38 mouse cellular contexts compared by ENCODE assay signal in genomic region chr9:14937308-14937707, GRCm38 (mm10). TPM values are rescaled to one million over a fixed set of nuclear protein-coding genes. Genes with fewer than 3 reads are reported as not detected.
"Had no signal": no experiment of that assay in that cellular context is flagged by ENCODE, and none has a peak within 500 bp of the region (broad histone marks: within the 10 kb centered on the region; RNA-seq: fewer than 3 reads in every experiment).

No protein-coding gene starts in this region.

- H3K27me3 ChIP-seq: heart, embryonic 12.5 days; heart, embryonic 13.5 days; heart, embryonic 15.5 days; hindbrain, embryonic 12.5 days; hindbrain, embryonic 13.5 days; hindbrain, embryonic 15.5 days; intestine, embryonic 15.5 days; kidney, embryonic 15.5 days had no signal

- H3K9me3 ChIP-seq: heart, embryonic 10.5 days; heart, embryonic 12.5 days; heart, embryonic 13.5 days; heart, embryonic 15.5 days; hindbrain, embryonic 10.5 days; hindbrain, embryonic 12.5 days; hindbrain, embryonic 13.5 days; hindbrain, embryonic 15.5 days; intestine, embryonic 15.5 days; kidney, embryonic 15.5 days had no signal

- DNase-seq: heart, postnatal 10 days; heart, postnatal 4 days; kidney, adult 11 months; kidney, adult 18-20 months; kidney, adult 2 months; kidney, adult 8-10 months; kidney, adult 9 months; kidney, postnatal 10 days; kidney, postnatal 14 days; kidney, postnatal 25 days; kidney, postnatal 36 days; kidney, postnatal 4 days; layer of hippocampus, adult 9-11 months; layer of hippocampus, postnatal 36 days had no signal

- H3K9ac ChIP-seq: heart, embryonic 12.5 days; heart, embryonic 13.5 days; heart, embryonic 15.5 days; hindbrain, embryonic 12.5 days; hindbrain, embryonic 13.5 days; hindbrain, embryonic 14.5 days; hindbrain, embryonic 15.5 days; intestine, embryonic 15.5 days; kidney, embryonic 15.5 days had no signal

- H3K27ac ChIP-seq: heart, embryonic 13.5 days; heart, embryonic 15.5 days; hindbrain, embryonic 10.5 days; hindbrain, embryonic 12.5 days; hindbrain, embryonic 13.5 days; hindbrain, embryonic 14.5 days; hindbrain, embryonic 15.5 days; hindbrain, postnatal 0 days; intestine, embryonic 15.5 days; kidney, embryonic 15.5 days; kidney, postnatal 0 days; layer of hippocampus, adult 2 months had no signal

- ATAC-seq: hindbrain, embryonic 16.5 days; inflammation-experienced regulatory T-cells, adult 6 months; intestine, embryonic 15.5 days; intestine, embryonic 16.5 days; intestine, postnatal 0 days had no signal

- H3K4me1 ChIP-seq: heart, embryonic 15.5 days; hindbrain, embryonic 12.5 days; hindbrain, embryonic 13.5 days; hindbrain, embryonic 15.5 days; intestine, embryonic 15.5 days; kidney, embryonic 15.5 days had no signal

- H3K4me2 ChIP-seq: heart, embryonic 11.5 days; heart, embryonic 12.5 days; heart, embryonic 13.5 days; heart, embryonic 15.5 days; hindbrain, embryonic 12.5 days; hindbrain, embryonic 13.5 days; hindbrain, embryonic 14.5 days; hindbrain, embryonic 15.5 days; intestine, embryonic 15.5 days; kidney, embryonic 15.5 days had no signal

- H3K36me3 ChIP-seq: heart, embryonic 10.5 days; heart, embryonic 12.5 days; heart, embryonic 13.5 days; heart, embryonic 15.5 days; hindbrain, embryonic 10.5 days; hindbrain, embryonic 12.5 days; hindbrain, embryonic 13.5 days; hindbrain, embryonic 15.5 days; intestine, embryonic 15.5 days; kidney, embryonic 15.5 days had no signal

- H3K4me3 ChIP-seq: heart, embryonic 10.5 days; heart, embryonic 12.5 days; heart, embryonic 13.5 days; heart, embryonic 15.5 days; hindbrain, embryonic 10.5 days; hindbrain, embryonic 12.5 days; hindbrain, embryonic 13.5 days; hindbrain, embryonic 15.5 days; intestine, embryonic 15.5 days; kidney, embryonic 15.5 days; layer of hippocampus, adult 2 months had no signal

RNA-seq across cellular contexts. Expression of gene Izumo1r, which starts 33.6 kb away (rescaled TPM):
- polyA plus RNA-seq: heart, embryonic 11.5 days; heart, embryonic 12.5 days; heart, embryonic 13.5 days; heart, embryonic 14.5 days; heart, postnatal 0 days; hindbrain, embryonic 10.5 days; hindbrain, embryonic 11.5 days; hindbrain, embryonic 12.5 days; hindbrain, embryonic 13.5 days; hindbrain, embryonic 14.5 days; hindbrain, embryonic 15.5 days; hindbrain, embryonic 16.5 days; hindbrain, postnatal 0 days; intestine, embryonic 14.5 days; intestine, embryonic 15.5 days; intestine, embryonic 16.5 days; intestine, postnatal 0 days; kidney, embryonic 16.5 days had no signal
